Mouse (Mus musculus) adrenal gland, adult 2 months (tissue): ENCODE results near the gene Med18. TPM values are rescaled to one million over a fixed set of nuclear protein-coding genes. Genes with fewer than 3 reads are reported as not detected.

ENCODE experiments used
- DNase-seq: peaks from one replicate; pipeline ENCODE4 v3.0.0; 2021
- long read RNA-seq: library from polyadenylated mRNA; stranded (forward); transcript quantifications from one replicate; pipeline ENCODE4 v2.0.0, GENCODE M21; 2021
- polyA plus RNA-seq: library from polyadenylated mRNA; depleted of rRNA; stranded (reverse); fragments of >200 nt; gene quantifications from 2 replicates; pipeline ENCODE4 v1.2.3, GENCODE M21; 2012; rRNA removed
- total RNA-seq, 2 experiments: library from RNA; stranded (reverse); gene quantifications; 2 replicates each; pipeline ENCODE4 v1.2.3; 2021

Gene Med18
- 1 to 10 TPM; 7.1 to 7.9 TPM for total RNA-seq
- polyA plus RNA-seq, result 1.5 and 2.2 TPM in 2 replicates
- long read RNA-seq, transcript Med18-201 (3 exons, 1,675 nt), result major isoform, 5 of 5 reads
- long read RNA-seq, partial matches to known transcripts, result 0 of 5 reads
- long read RNA-seq, other reads (novel, unspliced or antisense), result 0 of 5 reads

DNA sequence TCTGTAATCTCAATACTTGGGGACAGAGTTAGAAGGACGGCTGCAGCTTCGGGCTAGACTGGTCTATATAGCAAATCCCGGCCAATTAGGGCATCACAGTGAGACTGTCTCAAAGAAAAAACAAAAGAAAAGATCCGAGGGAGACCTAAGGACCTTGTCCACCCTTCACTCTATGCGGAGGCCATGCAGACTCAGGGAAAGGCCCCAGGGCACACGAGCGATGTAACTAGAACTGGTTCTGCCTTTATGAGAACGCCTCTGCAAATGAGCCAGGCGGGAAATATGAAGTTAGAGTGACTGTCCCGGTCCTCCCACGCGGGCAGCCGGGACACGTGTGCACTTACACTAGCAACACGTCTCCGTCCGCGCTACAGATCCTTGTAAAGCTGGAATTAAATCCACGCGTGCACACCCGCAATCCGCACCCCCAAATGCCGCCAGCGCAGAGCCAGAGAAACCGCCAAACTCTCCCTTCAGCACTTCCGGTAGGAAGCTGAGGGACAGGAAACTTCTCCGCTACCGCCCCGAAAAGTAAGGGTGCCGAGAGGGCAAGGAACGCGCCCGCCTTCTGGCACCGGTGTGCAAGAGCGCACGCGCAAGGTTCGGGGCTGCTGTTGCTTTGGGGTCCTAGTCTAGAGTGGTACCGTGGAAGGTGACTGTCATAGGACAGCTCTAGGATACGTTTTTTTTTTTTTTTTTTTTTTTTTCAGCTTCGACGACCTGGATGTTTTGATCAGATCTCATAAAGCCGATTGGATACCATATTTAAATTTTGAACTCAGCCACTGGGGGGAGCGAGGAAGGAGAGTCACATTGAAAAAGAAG, at the start of gene Med18:
Med18 (minus strand) TSS at position 492 of the 825 bp plus-strand sequence.
- DNase-seq, result peak; percentile 95

DNA sequence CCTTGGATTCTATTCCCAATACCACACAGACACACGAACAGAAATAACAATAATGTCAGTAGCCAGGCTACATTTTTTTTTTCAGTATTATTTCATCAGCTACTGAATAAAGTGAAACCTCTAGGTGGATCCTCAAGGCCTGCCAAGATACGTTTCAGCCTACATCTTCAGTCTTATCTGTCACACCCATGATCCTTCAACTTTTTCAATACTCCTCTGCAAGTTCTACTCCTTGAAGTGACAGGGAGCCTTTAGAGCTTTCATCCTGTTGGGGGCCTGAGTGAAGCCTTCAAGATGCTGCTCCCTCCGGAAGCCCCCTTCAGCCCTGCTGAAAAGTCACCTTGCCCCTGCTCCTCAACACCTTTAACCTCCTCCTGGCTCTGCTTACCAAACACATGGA, 48.4 kb upstream of the Med18 start:
- no peak for DNase-seq

DNA sequence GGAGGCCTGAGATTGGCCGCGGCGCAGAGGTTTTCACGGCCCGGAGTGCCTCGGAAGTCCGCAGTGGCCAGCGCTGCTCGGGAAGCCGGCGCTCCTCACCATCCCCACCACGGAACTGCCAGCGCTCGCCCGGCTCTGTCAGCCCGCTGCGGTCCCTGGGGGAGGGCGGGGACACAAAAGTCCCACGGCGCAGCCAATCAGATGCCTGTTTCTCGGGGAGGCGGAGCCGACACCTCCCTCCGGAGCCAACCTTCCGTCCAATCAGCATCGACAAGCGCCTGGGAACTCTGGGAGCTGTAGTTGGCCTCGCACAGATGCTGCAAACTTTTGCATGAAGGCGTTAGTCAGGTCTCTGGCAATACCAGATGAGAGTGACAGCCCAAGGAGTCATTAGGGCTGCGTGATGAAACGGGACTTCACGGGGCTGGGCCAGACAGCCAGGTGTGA, 46.7 kb upstream of the Med18 start, which contains the start of gene Sesn2:
Sesn2 (minus strand) TSS at position 150 of the 447 bp plus-strand sequence.
- DNase-seq, result peak; percentile 99

DNA sequence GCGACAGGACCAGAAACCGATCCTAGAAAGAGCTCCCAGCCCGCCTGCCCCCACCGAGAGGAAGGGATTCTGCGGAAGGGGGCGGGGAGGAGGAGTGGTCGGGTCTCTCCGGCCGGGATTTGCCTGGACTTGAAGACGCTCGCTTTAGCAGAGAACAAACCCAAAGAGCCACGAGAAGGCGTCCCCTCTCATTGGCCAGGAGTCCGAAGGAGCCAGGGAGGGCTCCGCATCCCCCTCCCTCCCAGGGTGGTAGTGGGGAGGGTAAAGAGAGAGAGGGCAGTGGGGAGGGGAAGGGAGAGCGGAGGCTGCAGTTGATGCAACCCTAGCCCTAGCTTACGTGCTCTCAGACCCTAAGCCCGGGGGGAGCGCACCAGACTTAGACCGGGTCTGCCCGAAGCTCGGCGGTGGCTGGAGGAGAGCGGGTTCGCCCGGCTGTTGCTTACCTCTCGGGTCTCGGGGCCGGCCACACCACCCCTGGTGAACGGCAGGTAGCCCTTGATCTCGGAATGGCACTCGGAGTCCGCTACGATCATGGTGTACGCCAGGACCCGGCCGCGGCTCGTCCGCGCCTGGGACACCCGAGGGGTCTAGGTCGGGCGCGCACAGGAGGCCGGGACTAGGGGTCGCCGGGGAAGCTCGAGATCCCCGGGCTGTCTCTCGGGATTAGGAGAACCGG, 46.0 kb upstream of the Med18 start:
- peak; percentile 86 for DNase-seq

DNA sequence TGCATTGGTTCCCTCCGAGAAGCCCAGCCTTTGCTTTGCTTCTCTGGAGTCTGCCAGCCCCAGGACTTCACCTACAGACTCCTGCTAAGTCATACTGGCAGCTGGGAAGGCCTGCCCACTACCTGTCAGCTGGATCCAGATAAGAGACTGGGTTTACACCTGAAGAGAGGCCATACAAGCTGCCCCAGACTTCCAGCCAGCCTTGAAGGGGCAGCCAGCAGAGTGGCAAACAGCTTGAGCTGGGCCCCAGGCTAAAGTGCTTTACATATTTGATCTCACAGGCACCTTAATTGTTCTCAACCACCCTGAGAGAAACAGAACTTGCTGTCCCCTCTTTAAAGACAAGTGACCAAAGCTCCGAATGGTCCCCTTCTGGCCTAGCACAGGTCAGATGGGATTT, 43.5 kb upstream of the Med18 start:
- no peak for DNase-seq

DNA sequence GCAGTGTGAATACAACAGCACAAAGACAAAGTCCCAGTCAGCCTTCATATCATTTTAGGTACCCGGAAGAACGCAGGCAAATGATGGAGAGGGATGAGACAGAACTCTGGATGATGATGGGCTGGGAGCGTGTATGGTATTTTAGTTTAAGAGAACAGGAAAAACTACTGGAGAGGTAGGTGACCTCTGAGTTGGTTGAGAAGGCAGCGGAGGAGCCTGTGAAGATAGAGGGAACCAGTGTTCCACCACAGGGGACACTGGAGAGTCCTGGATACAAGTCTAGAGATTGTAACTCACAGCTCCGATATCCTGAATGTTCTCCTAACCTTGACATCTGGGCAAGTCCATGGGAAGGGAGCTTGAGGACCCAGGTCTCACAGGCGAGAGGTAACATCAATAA, 42.5 kb upstream of the Med18 start:
- DNase-seq, result no peak

DNA sequence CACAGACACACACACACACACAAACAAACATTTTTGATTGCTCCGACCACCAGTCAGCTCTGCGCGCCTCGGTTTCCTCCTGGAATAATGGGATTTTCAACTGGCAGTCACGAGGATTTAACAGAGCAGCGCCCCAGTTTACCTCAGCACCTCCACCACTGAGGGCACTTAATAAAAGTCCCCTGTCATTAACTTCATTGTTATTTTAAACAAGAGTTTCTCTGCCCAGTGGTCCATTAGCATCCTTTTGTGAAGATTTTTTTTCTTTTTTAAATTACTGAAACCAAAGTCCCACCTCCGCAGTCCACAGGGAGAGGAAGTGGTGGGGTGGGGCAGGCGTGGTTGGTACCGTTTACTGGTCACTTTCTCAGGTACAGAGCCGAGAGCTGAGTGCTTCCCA, 42.1 kb upstream of the Med18 start:
- no peak for DNase-seq

DNA sequence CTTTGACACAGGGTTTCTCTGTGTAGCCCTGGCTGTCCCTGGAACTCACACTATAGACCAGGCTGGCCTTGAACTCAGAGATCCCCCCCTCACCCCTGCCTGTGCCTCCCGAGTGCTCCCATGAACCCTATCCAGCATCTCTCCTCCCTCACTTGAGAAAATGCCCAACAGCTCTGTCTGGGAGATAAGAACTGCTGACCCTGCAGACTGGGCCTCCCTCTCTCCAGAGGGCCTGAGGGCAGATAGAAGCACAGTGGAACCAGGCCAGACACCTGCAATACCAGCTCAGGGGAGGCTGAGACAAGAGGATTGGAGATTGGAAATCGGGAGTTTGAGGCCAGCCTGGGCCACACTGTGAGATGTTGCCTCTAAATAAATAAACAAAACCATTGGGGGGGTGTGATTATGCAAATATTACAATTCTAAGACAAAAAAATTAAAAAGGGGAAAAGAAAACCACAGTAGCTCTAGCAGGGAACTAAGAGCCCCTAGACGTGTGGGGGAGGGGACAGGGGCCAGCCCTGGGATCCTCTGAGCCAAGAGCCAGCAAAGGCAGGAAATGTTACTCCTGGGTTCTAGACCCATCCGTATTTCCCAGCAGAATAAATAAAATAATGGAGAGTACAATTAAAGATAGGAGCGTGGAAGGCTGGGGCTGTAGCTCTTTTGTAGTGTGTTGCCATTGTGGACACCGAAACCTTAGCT, 41.5 kb upstream of the Med18 start:
- DNase-seq, result no peak

DNA sequence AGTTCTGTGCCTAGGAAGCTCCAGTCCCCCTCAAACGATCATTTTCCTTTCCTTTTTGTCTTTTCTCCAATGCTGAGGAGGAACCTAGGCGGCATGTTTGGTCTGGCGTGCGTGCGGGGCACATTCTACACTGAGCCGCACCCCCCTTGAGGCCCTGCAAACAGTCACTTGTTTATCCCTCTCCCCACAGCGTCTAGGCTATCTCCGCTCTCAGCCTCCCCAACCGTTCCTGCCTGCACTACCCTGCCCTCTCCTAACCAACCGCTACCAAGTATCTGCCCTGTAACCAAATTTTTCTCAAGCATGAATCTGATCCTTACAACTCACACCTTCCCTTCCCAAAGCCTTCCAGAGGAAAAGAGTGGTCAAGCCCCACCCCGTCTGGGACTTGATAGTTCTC, 39.6 kb upstream of the Med18 start:
- DNase-seq, result no peak

DNA sequence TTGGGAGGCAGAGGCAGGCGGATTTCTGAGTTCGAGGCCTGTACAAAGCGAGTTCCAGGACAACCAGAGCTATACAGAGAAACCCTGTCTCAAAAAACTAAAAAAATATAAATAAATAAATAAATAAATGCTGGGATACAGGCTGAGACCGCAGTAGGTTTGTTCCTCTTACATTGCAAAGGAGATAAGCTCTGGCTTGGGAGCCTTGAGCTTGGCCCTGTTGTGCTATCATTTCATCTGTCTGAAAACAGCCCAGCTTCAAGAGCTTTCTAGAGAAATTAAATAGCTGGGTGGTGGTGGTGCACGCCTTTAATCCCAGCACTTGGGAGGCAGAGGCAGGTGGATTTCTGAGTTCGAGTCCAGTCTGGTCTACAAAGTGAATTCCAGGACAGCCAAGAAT, 37.9 kb upstream of the Med18 start:
- no peak for DNase-seq

DNA sequence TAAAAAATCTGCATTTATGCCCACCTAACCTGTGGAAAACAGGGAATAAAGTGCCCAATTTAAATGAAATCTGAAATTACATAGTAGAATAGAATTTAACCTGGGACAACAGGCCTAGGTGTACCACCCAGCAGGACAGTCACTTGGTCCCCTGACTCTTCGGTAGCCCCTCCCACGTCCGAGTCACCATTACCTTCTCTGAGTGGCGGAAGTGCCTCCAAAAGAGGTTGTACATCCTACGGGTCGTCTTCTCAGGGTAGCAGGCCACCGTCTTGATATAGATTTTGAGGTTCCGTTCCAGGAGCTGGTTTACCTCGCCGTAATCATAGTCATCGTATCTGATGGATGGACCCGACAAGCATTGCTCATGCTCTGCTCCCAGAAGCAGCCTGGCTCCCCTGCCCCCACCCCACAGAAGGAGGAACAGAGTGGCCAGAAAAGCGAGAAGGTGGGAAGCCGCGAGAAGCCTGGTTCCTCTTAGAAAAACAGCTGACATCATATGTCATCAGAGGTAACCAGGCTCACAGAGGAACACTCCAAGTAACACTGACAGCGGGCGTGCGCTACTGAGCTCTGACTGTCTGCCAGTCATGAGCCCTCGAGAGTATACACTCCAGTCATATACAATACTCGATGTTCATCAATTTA, 30.7 kb upstream of the Med18 start:
- DNase-seq, result no peak

DNA sequence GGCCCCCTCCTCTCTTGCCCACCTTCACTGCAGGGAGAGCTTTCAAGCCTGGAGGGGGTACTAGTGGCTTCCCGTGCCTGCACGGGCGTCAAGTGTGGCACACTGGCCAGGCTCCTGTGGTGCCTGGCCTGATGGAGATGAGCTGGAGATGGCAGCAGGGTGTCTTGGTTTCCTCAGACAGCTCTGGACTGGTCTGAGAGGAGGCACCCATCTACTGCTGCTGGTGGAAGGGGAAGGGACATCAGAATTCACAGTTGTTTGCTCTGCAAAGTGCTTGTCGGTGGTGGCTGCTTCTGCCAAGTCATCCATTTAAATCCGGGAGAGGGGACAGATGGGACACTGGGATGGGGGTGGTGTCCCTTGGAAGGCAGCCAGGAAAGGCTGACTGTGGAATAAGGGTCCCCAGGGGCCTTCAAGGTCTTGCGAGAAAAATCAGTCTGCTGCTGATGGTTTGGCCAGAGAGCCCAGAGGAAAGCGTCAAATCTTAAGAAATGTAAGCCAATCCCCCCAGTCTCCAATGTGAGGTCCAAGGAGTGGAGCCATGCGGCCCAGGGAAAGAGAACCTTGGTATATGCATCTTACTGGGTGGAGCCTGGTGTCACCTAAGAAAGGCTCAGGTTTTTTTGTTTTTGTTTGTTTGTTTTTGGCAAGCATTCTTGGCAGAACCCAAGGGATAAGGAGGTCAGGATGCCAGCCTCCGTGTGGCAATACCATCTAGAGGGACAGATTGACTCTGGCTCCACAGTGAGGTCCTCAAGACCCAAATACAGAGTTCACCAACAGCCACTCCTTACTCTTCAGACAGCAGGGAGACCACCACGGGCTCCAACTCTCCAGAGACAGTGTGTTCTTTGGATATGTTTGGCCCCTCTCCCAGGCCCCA, 28.7 kb upstream of the Med18 start:
- DNase-seq, result peak; percentile 38

DNA sequence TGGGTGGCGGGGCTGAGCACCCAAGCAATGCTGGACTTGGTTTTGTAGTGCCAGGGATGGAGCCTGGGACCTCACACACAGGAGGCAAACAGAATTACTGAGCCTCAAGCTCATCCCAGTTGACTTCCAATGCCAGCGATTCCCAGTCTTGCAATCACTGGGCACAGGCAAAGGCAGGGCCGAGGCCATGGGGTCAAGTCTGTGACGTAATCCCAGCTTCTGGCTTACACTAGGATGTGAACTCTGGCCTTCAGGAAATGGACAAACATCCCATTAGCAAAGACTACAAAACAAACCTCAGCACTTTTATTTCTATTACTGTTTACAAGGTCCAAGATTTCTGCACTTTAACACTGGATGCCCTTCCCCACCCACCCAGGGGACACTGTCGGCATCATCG, 28.0 kb upstream of the Med18 start:
- peak; percentile 79 for DNase-seq

DNA sequence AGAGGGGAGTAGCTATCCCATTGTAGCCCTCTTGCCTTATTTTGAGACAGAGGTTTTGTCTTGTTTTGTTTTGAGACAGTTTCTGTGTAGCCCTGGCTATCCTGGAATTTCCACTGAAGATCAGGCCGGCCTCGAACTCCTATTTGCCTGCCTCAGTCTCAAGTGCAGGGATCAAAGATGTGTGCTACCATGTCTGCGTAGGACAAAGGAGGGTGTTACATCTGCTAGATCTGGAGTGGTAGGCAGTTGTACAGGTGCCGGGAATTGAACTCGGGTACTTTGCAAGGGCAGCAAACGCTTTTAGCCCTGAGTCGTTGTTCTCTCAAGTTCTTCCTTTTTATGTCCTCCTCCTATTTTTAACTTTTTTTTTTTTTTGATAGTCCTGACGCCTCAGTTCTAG, 27.3 kb upstream of the Med18 start:
- DNase-seq, result no peak

DNA sequence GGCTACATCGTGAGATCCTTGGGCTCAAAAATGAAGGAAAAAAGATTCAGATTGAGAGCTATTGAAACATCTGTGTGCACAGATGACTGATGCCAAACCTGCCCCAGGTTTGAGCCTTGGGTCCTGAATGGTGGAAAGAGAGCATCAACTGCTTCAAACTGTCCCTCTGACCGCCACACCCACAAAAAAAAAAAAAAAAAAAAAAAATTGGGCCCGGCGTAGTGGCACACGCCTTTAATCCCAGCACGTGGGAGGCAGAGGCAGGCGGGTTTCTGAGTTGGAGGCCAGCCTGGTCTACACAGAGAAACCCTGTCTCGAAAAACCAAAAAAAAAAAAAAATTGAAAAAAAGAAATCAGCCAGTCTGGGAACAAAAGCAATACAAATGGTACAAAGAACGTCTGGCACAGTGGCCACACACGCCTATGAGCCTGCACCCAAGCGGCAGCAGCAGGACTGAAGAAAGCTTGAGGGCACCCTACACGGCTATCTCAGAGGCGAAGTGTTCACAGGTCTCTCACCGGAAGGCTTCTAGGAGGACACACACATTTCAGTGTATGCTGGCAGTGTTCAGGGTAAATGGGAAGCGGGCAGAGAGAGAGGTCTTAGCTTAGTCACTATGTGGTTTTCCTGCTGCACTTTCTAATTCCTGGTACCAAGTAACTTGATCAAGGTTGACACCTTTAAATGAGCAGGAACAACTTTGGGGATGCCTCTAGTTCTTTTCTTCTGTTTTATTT, 26.7 kb upstream of the Med18 start:
- DNase-seq, result no peak

DNA sequence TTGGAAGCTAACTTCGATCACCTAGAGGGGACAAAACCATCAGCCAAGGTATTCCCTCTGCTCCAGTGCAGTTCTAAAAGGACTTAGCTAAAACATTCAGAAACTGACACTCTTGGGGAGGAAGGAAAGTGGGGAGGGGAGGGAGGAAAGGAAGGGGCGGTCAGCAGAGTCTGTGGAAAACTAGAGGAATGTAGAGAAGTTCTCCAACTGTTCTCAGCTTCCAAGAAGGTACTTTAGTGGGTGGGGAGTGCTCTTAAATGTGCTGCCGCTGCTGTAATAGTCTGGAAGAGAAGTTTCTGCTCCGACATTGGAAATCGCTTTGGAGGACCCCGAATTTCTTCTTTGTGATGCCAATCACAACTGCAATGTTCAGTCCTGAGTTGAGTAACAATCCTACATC, 25.3 kb upstream of the Med18 start:
- DNase-seq, result no peak

DNA sequence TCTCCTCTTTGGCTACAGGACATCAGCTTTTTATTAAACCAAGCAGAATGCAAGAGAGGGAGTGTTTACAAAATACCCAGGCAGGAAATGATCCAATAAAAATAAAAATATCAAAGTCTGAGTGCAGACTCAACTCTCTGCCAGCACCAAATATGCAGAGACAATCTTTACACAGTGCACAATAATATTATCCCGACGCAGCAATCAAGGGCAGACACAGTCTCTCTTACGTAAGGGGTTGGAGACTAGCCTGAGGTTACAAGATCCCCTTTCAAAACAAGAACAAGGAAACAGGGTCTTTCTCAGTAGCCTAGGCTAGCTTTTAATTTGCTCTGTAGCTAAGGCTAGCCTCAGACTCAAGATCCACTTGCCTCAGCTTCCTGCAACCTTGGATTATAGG, 24.8 kb upstream of the Med18 start:
- no peak for DNase-seq

DNA sequence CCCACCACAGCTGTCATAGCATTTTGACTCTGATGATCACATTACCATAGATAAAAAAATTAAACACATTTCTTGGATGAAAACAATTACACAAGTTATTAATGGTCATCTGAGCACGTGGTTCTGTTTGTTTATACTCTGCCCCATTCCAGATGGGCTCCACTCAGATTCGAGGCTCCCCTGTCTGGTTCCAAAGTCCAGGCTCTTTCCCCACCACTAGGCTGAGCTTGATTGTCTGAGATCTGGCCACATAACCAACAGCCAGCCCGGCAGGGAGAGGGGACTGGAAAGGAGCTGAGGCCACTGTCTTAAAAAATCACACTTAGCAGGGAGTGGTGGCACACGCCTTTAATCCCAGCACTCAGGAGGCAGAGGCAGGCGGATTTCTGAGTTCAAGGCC, 21.1 kb upstream of the Med18 start:
- no peak for DNase-seq

DNA sequence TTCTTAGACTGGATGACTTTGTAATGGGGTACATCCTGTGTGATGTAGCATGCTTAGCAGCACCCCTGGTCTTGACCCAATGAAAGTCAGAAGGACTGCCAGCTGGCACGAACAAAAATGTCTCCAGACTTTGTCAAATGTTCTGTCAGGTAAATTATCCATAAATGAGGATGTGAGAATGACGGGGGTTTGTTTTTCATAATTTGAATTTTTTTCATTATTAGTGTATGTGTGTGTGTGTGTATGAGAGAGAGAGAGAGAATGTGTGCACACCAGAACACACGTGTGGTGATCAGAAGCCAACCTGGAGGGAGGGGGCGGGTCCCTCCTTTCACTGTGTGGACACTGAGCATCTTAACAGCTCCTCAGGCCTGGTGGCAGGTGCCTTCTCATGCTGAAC, 20.5 kb upstream of the Med18 start:
- DNase-seq, result no peak

DNA sequence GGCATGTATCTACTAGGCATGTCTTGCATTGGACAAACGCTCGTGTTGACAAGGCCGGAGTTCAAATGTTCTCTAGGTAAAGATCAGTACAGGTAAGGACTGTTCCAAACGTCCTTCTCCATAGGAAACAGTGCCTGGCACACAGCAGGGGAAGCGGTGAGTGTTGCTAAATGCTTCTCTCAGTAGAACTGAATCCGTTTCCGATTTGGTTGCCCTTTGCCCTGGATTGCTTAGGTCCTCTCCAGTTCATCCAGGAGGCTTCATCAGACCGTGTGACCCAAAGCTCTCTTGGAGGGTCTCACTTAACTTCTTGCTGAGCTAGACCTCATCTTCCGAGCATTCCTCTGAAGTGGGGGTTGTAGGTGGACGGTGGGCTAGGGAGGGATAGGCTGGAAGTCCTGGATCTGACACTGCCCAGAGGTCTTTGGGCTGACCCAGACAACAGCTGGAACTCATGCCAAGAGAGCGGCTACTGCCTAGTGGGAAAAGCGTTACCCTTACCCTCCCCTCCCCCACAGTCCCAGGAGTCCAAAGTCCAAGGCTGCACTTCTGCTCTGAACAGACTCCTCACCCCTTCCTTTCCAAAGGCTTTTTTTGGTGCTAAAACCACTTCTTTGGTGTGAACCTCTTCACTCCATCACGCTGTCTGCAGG, 19.4 kb upstream of the Med18 start:
- DNase-seq, result peak; percentile 55
